Mouse (Mus musculus): Measurements from ENCODE around the gene Eci3. TPM values are rescaled to one million over a fixed set of nuclear protein-coding genes. Genes with fewer than 3 reads are reported as not detected.
"Not testable (repeated sequence)": the region's sequence is repeated elsewhere in the genome, so short reads cannot be mapped to it uniquely, and the experiment has no call there.

The Eci3 gene
- 1 to 10 TPM in 2 of 4 experiments, under 1 TPM in 2; 0.83 to 2.4 (median 1.3) TPM for total RNA-seq (2022)

DNA sequence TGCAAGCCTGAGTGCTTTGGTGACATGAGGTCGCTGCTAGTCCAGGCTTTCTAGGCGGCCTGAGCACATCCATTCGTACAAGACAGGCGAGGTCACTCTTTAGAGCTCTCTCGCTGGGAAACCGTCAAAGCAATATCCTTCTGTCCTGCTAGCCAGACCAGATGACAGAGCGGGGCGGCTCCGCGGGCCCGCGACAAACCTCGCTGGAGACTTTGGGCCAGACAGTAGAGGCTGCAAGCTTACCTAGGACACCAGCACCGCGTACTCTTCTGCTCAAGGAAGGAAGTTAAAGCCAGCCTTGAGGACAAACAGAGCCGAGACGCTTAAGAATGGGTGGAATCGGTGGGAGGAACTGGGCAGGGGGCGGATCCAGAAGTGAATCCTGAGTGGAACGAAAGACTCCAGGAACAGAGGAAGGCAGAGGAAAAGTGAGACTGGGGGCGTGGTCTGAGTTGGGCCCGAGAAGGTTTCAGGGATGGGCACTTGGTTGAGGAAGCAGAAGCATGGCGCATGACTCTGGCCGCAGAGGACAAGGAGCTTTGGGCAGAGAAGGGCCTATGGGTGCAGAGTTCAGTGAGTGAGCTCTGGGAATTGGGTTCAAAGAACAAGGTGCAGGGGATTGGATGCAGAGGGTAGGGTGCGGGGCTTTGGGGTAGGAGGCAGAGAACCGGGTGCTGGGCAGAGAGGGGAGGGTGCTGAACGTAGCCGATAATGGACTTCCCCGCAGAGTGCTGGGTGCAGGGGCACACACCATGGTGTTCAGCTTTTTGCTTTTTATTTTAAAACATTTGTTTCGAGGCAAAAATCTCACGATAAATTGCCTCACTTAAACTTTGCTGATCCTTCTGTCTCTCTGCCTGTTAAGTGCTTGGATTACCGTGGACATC is at the start of gene Eci3:
Gene Eci3, minus strand, starts transcription at position 300 of the 887 bp plus-strand sequence.
- DNase-seq (ENCODE audit: low spot score in 2 of 2): no peak

DNA sequence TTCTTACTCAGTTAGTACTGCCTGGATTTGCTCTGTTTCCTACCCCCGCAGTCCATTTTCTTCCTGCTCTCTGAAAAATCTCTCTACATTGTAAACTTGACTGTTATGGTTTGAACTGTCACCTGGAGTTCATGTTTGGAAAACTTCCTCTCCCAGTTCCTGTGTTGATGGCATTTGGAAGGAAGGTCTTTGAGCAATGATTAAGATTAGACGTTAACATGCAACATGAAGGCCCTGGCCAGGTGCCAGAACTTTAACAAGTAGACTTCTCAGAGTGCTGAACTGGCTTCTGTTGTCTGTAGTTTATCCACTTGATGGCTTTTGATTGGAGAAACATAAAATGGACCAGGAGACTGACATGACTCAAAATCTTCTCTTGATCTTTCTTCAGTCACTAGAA is 32.3 kb upstream of the Eci3 start:
- DNase-seq (ENCODE audit: low spot score in 2 of 2): no peak

DNA sequence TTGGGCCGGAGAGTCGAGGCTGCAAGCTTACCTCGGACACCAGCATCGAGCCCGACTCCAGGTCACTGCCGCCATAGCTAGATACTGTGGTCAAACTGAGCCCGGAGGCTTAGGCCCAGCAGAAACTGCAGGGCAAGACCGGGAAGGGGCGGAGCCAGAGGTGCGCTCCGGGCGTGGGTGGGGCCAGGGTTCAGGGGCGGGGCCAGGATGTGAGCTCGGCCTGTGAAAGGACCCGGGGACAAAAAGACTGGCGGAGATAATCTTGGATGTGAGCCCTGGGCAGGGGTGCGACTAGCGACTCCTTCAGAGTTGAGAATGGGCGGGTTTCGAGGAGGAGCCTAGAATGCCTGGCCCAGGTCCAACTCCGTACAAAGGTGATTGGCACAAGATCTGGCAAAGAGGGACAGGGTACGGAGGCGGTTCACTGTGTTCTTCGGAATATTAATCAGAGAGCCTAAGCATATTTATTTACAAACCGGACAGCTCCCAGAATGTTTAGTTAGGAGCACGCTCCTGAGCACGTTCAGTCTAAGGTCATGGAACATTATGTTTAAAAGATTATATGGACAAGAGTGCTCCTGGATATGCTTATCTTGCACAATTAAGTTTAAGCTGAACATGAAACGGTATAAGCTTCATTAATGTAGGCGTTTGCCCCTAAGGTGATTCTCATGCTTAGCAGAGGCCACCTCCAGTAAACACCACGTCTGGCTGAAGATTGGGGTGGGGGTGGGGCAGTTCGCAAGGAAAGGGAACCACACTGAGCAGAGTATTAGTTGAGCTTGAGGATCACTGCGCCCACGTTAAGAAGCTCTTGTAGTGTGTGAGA is 30.6 kb upstream of the Eci3 start:
- DNase-seq (ENCODE audit: low spot score in 2 of 2): peak; percentile 86 to 91

DNA sequence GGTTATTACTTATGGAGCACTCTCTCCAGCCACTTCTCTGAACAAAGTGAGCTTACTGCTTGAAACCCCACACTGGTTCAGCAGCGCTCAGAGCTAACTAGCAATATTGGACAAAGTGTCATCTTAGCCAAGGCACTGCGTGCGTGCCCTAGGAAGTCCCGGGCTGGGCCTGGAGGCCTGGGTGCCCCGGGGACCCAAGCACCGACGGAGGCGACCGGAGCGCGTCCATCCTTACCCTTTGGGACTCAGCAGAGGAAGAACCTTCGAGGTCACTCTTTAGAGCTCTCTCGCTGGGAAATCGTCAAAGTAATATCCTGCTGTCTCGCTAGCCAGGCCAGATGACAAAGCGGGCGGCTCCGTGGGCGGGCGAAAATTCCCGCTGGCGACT is 30.0 kb upstream of the Eci3 start:
- DNase-seq (ENCODE audit: low spot score in 2 of 2): peak in 1 of 2 experiments; percentile 10

DNA sequence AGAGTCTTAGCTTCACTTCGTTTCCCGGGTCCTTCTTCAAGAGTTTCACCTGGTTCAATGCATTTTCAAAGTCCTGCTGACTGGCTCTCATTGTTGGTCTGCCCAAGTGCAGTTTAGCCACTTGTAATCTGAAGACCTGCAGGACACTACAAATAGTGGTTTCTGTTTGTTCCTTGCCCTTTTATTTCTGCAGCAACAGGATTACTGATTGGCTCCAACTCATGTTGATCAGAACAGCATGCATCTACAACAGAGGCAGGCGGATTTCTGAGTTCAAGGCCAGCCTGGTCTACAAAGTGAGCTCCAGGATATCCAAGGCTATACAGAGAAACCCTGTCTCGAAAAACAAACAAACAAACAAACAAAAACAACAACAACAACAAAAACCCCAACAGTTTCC is 29.5 kb upstream of the Eci3 start:
- DNase-seq (ENCODE audit: low spot score in 2 of 2): no peak

DNA sequence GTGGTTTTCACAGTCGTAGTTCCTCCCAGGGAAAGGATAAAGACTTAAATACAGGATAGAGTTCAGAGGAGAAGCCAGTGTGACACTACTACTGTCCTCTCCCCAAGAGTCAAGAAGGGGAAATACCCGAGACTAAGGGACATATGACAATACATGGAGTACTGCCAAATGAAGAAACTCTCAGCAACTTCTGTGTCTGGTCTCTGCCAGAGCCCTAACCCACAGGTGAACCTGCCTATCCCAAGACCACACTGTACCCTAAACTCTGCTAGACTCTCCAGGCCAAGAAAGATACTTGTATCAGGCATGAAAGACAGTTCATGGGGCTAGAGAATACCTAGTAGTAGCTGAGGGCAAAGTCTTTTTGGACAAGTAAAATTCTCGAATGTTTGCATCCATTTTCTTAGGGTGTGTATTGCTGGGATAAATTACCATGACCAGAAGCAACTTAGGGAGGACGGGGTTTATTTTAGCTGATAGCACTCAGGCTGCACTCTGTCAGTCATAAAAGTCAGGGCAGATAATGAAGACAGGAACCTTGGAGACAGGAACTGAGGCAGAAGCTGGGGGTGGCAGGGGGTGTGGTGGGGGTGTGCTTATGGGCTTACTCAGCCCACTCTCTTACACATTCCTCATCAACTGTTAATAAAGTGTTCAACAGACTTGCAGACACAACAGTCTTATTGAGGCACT is 28.1 kb upstream of the Eci3 start:
- DNase-seq (ENCODE audit: low spot score in 2 of 2): no peak

DNA sequence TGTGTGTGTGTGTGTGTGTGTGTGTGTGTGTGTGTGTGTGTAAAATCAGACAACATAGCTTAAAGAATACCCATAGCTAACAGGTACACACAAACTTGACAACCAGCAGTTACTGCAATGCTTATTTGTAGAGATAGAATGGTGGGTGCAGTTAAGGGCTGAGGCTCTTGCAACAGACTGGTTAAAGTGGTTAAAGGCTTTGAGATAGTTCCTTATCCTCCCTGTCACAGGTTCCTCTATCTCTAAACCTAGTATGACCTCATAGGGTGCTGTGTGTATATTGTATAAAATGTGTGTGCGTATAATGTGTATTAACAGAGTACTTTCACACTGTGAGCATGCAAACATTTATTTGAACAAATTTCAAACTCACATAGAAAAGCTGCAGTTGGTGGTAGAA is 19.9 kb upstream of the Eci3 start:
- not testable (repeated sequence) for DNase-seq (ENCODE audit: low spot score in 2 of 2)

DNA sequence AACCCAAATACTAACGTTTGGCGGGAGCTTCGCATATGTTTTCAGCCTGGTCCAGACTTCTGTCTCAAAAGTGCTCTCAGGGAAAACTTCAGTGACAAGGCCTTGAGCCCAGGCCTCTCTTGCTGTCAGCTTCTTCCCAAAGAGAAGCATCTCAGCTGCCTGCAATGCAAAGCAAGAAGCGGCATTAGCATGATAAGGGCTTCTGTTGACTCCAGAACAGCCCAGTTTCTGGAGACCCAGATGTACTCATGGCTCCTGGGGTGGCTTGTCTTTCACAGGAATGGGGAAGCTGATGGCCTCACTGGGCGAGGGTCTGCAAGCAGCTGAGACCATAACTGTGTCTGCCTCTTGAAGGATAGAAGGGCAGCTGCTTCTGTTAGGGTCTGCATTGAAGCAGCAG is 15.0 kb upstream of the Eci3 start:
- DNase-seq (ENCODE audit: low spot score in 2 of 2): not testable (repeated sequence)

DNA sequence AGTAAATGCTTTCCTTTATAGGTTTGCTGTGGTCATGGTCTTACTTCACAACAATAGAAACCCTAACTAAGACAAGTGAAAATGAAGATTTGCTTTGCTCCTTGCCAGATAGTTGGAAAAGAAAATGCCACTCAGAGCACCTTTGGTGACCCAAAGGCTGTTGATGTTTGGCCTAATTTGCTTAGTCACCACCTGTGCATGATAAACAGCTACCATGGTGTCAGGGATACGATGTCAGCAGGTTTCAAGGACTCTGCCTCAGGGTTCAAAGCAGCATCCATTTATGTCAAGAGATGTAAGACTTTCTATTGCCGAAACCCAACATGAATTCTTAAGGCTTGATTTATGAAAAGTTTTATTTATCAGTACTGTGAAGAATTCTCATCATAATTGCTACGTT is 13.8 kb upstream of the Eci3 start:
- DNase-seq (ENCODE audit: low spot score in 2 of 2): no peak

DNA sequence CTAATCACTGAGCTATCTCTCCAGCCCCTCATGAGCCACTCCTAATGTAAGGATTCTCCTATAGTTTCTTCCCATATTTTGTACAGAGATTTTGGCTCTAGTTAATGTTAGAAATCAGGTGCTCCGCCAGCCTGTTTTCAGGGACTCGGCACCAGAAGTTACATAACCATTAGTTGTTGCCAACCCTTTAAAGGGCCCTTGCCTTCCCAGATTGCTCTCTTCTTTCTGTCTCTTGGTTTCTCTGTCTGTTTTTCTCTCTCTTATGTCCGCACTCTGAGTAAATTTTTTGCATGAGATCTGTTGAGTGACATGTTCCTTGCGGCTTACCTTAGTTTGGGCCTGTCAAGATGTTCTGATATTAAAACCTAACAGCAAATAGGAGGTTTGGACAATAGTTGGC is 12.5 kb upstream of the Eci3 start:
- no peak for DNase-seq (ENCODE audit: low spot score in 2 of 2)

DNA sequence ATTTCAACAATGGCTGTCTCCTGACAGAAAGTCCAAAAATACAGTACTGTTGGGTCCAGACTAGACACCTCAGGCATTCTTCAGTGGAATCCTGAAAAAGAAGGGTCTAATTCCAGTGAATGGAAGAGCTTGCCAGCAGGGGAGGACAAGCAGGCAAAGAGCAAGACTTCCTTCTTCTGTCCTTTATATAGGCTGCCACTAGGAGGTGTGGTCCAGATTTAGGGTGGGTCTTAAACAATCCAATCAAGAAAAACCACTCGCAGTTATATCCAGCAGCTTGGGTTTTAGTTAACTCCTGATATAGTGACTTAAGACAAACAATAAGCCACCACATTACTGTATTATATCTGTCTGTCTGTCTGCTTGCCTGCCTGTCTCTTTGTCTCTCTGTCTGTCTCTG is 10.2 kb upstream of the Eci3 start:
- DNase-seq (ENCODE audit: low spot score in 2 of 2): no peak

DNA sequence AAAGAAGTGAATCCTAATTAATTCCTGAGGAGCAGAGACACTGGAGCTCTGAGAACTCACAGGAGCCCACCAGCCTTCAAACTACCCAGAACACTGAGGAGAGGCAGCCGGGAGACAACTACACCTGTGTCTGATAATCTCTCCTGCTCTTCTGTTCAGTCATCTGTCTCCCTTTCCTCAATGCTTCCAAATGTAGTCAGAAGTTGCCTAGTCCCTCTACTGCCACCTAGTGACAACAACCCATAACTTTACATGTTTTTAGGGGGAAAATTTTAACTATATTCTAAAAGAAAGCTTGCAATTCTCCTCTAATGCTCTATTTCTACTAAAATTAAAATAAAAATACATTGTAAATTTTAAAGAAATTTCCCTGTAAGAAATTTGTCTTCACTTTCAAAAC is 9.5 kb upstream of the Eci3 start:
- DNase-seq (ENCODE audit: low spot score in 2 of 2): no peak

DNA sequence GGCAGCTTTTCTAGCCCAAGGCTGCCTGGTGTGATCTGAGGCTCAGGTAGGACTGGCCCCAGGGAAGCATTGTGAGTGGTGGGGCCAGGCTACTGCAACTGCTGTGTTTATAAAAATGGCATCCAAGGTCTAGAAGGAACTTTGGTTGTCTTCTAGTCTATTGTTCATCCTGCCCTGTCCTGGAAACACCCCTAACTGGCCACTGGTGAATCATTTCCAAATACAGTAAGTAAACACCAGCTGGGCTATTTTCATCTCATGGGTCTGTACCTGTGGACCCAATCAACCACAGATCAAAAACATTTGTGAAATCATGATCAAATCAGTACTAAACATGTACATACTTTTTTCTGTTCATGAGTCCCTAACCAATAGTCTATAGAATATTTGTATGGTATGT is 8.8 kb upstream of the Eci3 start:
- DNase-seq (ENCODE audit: low spot score in 2 of 2): not testable (repeated sequence)

DNA sequence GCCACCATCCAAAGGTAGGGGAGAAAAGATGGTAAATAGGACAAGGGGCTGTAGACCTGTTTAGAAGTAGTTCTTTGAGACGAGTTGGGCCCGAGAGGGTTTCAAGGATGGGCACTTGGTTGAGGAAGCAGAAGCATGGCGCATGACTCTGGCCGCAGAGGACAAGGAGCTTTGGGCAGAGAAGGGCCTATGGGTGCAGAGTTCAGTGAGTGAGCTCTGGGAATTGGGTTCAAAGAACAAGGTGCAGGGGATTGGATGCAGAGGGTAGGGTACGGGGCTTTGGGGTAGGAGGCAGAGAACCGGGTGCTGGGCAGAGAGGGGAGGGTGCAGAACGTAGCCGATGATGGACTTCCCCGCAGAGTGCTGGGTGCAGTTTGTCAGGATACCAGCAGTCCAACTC is 2.0 kb upstream of the Eci3 start:
- not testable (repeated sequence) for DNase-seq (ENCODE audit: low spot score in 2 of 2)

DNA sequence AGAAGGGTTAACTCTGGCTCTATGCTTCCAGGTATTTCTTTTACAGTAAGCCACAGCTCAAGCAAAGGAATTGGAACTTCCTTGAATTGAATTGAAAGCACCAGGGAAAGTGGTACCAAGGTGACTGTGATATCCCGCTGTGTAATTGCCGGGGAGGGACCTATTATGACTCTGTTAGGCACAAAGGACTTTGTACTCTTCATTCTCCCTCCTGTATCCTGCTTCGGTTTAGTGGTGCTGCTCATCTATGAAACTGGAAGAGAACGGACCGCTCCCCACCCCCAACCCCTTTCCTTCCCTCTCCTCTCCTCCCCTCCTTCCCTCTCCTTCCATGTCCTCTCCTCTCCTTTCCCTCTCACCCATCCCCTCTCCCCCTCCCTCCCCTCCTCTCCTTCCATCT is 1.3 kb upstream of the Eci3 start:
- DNase-seq (ENCODE audit: low spot score in 2 of 2): no peak

DNA sequence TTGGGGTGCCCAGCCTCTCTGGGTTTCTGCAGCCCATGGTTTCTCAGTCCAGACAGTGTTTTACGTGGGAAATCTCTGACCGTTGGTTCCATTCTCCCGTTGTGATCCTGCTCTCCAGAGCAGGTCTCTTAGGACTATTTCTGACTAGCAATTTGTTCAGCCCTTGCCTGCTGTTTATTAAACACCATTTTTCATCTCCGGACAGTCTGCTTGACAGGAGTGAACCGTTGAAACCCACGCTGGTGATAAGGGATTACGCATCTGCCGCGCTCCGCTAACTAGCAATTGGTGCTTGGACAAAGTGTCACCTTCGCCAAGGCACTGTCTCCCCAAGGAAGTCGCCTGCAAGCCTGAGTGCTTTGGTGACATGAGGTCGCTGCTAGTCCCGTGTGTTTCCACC is 809 bp upstream of the Eci3 start:
- peak in 1 of 2 experiments; percentile 4 for DNase-seq (ENCODE audit: low spot score in 2 of 2)

DNA sequence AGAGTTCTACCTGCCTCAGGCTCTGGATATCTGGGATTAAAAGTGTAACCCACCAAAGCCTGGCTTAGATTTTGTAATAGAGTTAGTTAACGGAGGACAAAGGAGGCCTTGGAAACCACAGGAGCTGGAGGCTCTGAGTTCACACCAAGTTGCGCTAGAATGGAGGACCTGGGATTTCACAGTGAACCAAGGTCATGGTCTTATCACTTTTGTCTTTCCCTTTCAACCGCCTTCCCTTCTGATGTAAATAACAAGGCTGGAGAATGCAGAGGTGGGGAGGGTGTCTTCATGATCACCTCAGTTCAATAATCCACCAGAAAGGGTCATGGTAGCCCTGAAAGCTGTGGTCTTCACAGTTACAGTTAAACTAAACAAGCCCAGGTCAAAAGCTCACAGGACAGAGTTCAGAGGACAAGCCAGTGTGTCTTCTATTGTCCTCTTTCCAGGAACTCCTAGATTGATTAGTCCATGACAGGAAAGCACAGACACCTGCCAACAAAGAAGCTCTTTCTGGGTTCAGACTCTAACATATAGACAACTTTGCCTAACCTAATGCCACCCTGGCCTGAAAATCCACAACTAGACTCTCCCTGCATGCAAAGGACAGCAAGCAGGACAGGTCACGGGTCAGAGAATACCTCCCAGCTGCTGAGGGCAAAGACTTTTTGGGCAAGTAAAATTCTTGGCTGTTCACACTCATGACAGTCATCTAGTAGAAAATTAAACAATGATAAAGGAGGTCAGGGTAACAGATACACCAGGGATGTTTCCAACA is 2.4 kb downstream of the Eci3 start:
- no peak for DNase-seq (ENCODE audit: low spot score in 2 of 2)

DNA sequence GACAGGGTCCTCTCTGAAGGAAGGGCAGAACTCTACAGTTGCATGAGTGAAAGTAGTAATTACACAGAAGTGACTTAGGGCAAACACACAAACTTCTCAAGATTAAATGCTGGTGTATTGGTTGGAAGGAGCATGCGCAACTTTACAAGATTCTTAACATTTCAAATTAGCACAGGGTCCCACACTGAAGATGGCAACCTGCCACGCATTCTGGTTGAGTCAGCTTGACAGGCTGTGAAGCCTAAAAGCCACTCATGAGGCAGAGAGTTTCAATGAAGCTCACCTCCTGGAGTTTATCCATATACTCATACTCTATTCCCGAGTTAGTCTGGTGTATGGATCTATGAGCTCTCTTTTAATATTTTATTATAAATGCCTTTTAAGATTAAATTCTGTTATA is 5.5 kb downstream of the Eci3 start:
- DNase-seq (ENCODE audit: low spot score in 2 of 2): not testable (repeated sequence)

DNA sequence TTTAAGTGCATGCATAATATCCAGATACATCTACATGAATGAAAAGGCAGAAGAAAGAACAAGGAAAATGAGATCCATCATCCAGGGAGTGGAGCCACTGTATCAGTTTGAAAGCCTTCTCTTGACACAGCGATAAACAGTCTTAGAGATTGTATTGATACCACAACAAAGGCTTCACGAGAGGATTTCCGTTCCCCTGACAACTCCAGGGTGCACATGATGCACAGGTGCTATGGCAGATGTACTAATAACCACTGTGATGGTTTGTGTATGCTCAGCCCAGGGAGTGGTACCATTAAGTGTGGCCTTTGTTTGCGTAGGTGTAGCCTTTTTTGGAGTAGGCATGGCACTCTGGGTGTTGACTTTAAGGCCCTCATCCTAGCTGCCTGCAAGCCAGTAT is 6.7 kb downstream of the Eci3 start:
- DNase-seq (ENCODE audit: low spot score in 2 of 2): no peak

DNA sequence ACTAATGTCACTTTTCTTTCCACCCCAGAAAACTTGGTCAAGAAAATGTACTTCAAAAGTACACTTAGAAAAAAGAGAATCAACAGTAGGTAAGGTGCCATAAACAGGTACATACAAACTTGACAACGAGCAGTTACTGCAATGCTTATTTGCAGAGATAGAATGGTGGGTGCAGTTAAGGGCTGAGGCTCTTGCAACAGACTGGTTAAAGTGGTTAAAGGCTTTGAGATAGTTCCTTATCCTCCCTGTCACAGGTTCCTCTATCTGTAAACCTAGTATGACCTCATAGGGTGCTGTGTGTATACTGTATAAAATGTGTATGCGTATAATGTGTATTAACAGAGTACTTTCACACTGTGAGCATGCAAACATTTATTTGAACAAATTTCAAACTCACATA is 12.2 kb downstream of the Eci3 start:
- not testable (repeated sequence) for DNase-seq (ENCODE audit: low spot score in 2 of 2)

DNA sequence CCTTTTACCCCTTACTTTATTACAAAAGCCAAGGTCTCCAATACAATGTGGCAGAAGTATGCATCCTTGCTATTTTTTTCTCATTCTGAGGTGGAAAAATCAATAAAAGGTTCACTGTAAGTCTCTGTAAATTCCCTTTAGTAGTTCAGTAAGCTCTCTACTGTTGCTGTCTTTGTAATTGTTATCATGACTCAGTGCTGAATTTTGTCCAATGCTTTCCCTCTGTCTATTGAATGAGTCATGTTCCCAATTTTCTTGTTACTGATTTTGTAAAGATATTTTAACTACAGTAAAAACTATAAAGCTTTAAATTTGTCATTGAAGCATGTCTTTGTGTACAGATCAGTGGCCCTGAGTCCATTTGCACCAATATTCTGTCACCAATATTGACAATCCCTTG is 21.2 kb downstream of the Eci3 start:
- DNase-seq (ENCODE audit: low spot score in 2 of 2): no peak

Measured in layer of hippocampus, adult 8-10 months (tissue).